Mouse (Mus musculus) B cell, adult 2 months (primary cell): Measurements from ENCODE around the gene Rpp38.

ENCODE experiments used
- DNase-seq, 2 experiments: peaks; one replicate each; pipeline ENCODE4 v3.0.0; 2022

Gene Rpp38

DNA sequence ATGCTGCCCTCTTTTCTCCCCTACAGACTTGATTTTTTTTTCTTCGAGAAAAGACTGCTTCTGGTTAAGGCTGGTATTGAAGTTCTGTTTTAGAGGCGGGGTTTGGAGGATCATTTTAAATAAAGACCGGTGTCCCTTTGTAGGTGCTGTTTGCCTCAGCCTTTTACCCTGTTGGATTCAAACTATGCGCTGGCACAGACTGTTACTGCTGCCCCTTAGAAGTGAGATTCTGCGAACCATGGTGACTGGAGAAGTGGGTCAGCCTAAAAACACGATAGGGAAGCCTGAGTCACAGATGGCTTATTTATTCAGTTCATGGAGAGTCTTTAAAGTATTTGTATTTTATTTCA, 47.3 kb downstream of the Rpp38 start:
- no peak for DNase-seq

DNA sequence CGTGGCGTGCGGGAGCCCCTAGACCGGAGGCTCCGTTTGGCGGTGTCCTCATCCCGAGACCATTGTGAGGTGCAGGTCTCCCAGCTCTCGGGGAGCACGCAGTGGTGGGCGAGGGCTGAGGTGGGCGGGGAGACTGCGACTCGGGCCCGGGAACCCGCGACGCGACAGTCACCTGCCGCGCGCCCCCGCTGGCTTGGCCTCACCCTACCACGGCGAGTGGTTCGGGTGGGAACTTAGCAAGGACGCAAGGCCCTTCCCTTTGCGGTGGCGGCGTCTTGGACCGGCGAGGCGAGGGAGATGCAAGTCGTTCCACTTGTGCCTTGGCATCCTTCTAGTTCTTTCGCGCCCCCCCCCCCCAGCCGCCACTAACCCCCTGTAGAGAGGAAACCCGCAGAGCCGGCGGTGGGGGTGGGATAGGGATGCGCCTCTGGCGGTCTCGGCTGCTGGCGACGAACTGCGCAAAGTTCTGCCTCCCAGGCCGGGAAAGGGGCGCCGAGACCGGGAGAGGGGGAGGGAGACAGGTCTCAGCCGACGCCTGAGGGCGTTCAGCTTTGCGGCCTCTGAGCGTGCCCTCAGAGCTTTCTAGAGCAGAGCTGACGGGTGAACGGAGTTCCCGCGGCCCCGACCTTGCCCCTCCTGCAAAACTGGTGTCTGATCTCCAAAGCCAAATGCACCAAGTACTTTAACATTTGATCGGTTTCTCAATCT, 47.8 kb downstream of the Rpp38 start:
- peak; percentile 67 to 71 for DNase-seq

GRCm38 (mm10) chr2:3283602-3284472, 48.6 kb downstream of the Rpp38 start, which contains the start of gene Nmt2:
TSS of gene Nmt2 (plus strand) at chr2:3284212.
- peak; percentile 99 for DNase-seq

- DNase-seq: no peak
These were observed 49.4 kb downstream of the Rpp38 start for GRCm38 (mm10) chr2:3282866-3283601.

DNA sequence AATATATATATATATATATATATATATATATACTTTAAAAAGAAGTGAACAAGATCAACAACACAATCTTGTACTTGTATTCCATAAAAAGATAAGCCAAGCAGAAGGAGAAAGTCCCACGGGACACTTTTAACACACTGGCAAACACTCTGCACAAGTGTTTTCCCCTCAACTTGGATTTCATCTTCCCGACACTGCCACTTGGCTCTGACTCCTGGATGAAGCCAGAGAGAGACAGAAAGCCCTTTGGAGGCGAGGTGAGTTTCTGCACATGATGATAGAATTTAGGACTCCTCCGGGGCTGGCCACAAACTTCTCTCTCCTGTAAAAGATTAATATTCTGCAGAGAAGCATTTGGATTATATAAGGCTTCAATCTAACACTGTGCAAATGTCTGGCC, 51.1 kb downstream of the Rpp38 start:
- DNase-seq: no peak
